In the genomic region with DNA sequence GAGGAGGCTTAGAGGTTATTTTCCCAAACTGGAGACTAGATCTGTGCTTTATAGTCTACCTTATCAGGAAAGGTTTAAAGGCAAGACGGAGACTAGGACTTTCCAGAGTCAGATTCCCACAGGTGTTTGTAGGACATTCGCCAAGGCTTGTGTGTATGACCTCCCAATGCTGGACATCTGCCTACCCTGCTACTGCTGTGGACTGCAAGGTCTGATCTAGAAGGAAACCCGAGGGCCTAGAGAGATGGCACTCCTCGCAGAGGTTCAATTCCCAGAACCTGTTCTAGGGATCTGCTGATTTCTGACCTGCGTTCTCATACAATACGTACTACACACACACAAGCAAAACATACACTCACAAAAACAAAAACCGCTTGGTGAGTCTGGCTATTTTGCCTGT, we compare ENCODE assay signal across 7 mouse cellular contexts. TPM values are rescaled to one million over a fixed set of nuclear protein-coding genes. Genes with fewer than 3 reads are reported as not detected.
A peak's percentile ranks its signal among the peaks of the same experiment; 100 is the strongest.
DNase-seq lines count a peak whose midpoint lies in the region; ATAC-seq lines count a peak whose summit lies in the region.

No protein-coding gene starts in this region.

- H3K4me1 ChIP-seq in kidney, embryonic 16.5 days (ENCODE audit: insufficient read depth, low read length): peaks cover 47% of the 10 kb centered on the region
- H3K4me1 ChIP-seq in hindbrain, embryonic 13.5 days (replicated peaks): peaks cover 40% of the 10 kb centered on the region
- H3K4me1 ChIP-seq in midbrain, embryonic 16.5 days (ENCODE audit: control insufficient read depth, insufficient read depth, low read length): peaks cover 9% of the 10 kb centered on the region

- H3K9me3 ChIP-seq in kidney, embryonic 16.5 days (ENCODE audit: low read length): no peaks in the 10 kb centered on the region
- no peaks in the 10 kb centered on the region for H3K9me3 ChIP-seq in hindbrain, embryonic 13.5 days
- no peaks in the 10 kb centered on the region for H3K9me3 ChIP-seq in midbrain, embryonic 16.5 days (replicated peaks; ENCODE audit: control insufficient read depth, low read length, poor library complexity, severe bottlenecking)

- no peak for DNase-seq in kidney, postnatal 25 days
- DNase-seq in embryo, embryonic 9.5 days (ENCODE audit: extremely low spot score): peak; percentile 46
- no peak for DNase-seq in thymus, postnatal 0 days (ENCODE audit: low spot score)
- no peak for DNase-seq in thymus, adult 18-20 months

- peak overlapping the region; percentile 85; the same call in 1 of the 2 replicates for H3K4me3 ChIP-seq in kidney, embryonic 16.5 days (ENCODE audit: low read length)
- H3K4me3 ChIP-seq in hindbrain, embryonic 13.5 days: peak overlapping the region; percentile 82; the same call in 1 of the 2 replicates
- H3K4me3 ChIP-seq in midbrain, embryonic 16.5 days (ENCODE audit: low read depth, low read length): no peak overlapping the region

- WGBS in kidney, embryonic 16.5 days: 43% methylated on average over 7 of the region's 7 CpGs
- WGBS in hindbrain, embryonic 13.5 days: 54% methylated on average over 7 of the region's 7 CpGs
- 60% methylated on average over 7 of the region's 7 CpGs for WGBS in midbrain, embryonic 16.5 days

- no peak for ATAC-seq in kidney, embryonic 16.5 days (ENCODE audit: low FRiP score, low TSS enrichment)
- no peak for ATAC-seq in hindbrain, embryonic 13.5 days (ENCODE audit: low FRiP score)
- no peak for ATAC-seq in midbrain, embryonic 16.5 days

- H3K36me3 ChIP-seq in kidney, embryonic 16.5 days (ENCODE audit: insufficient read depth, low read length): no peaks in the 10 kb centered on the region
- H3K36me3 ChIP-seq in hindbrain, embryonic 13.5 days: no peaks in the 10 kb centered on the region
- no peaks in the 10 kb centered on the region for H3K36me3 ChIP-seq in midbrain, embryonic 16.5 days (ENCODE audit: control insufficient read depth, insufficient read depth, low read length)

- H3K27ac ChIP-seq in kidney, embryonic 16.5 days (ENCODE audit: low read length): peak overlapping the region; percentile 52
- no peak overlapping the region for H3K27ac ChIP-seq in hindbrain, embryonic 13.5 days
- no peak overlapping the region for H3K27ac ChIP-seq in midbrain, embryonic 16.5 days (ENCODE audit: low read length)

- peak overlapping the region; percentile 65 for H3K9ac ChIP-seq in kidney, embryonic 16.5 days (replicated peaks; ENCODE audit: low read length)
- H3K9ac ChIP-seq in hindbrain, embryonic 13.5 days: no peak overlapping the region
- H3K9ac ChIP-seq in midbrain, embryonic 16.5 days (ENCODE audit: low read depth, low read length): no peak overlapping the region

- no peaks in the 10 kb centered on the region for H3K27me3 ChIP-seq in kidney, embryonic 16.5 days (ENCODE audit: insufficient read depth, low read length)
- no peaks in the 10 kb centered on the region for H3K27me3 ChIP-seq in hindbrain, embryonic 13.5 days
- H3K27me3 ChIP-seq in midbrain, embryonic 16.5 days (ENCODE audit: control insufficient read depth, insufficient read depth, low read depth, low read length): no peaks in the 10 kb centered on the region

- H3K4me2 ChIP-seq in kidney, embryonic 16.5 days (replicated peaks; ENCODE audit: low read depth, low read length): peak overlapping the region; percentile 72
- peak overlapping the region; percentile 78 for H3K4me2 ChIP-seq in hindbrain, embryonic 13.5 days
- H3K4me2 ChIP-seq in midbrain, embryonic 16.5 days (ENCODE audit: low read length): peak overlapping the region; percentile 91

RNA-seq across cellular contexts. Expression of gene Phlda1, which starts 0.7 kb away (rescaled TPM):
- polyA plus RNA-seq in kidney, embryonic 16.5 days (2015; fragmentation: Nextera tagmentation; extraction: Ambion mirVana): 27.3 and 36.6 TPM in 2 replicates
- 65.6 and 70.9 TPM in 2 replicates for polyA plus RNA-seq in hindbrain, embryonic 13.5 days (2015; fragmentation: Nextera tagmentation; extraction: Ambion mirVana)
- polyA plus RNA-seq in midbrain, embryonic 16.5 days (2015; fragmentation: Nextera tagmentation; extraction: Ambion mirVana): 30.8 and 30.9 TPM in 2 replicates
- 61.1 and 64.1 TPM in 2 replicates for polyA plus RNA-seq in thymus, postnatal 0 days (2015; fragmentation: Nextera tagmentation; extraction: Ambion mirVana)

RNA-seq across cellular contexts. Expression of gene Nap1l1, which starts 32.4 kb away (rescaled TPM):
- polyA plus RNA-seq in kidney, embryonic 16.5 days (2015; fragmentation: Nextera tagmentation; extraction: Ambion mirVana): 203 and 209 TPM in 2 replicates
- polyA plus RNA-seq in hindbrain, embryonic 13.5 days (2015; fragmentation: Nextera tagmentation; extraction: Ambion mirVana): 207 and 215 TPM in 2 replicates
- polyA plus RNA-seq in midbrain, embryonic 16.5 days (2015; fragmentation: Nextera tagmentation; extraction: Ambion mirVana): 163 and 179 TPM in 2 replicates
- 222 and 227 TPM in 2 replicates for polyA plus RNA-seq in thymus, postnatal 0 days (2015; fragmentation: Nextera tagmentation; extraction: Ambion mirVana)
